Mouse (Mus musculus) inflammation-experienced regulatory T-cells, adult 6 months (primary cell): ENCODE measurements around the gene Nck2. TPM values are rescaled to one million over a fixed set of nuclear protein-coding genes. Genes with fewer than 3 reads are reported as not detected.

ENCODE experiments used
- ATAC-seq: one replicate; pipeline ENCODE4 v1.8.0; 2017
- polyA plus RNA-seq, 3 experiments: library from polyadenylated mRNA; unstranded; fragments of 100-300 nt; shearing (Covaris generic); gene quantifications; one replicate each; pipeline ENCODE4 v1.2.1; 2017

Gene Nck2
- polyA plus RNA-seq, 3 experiments from 2014 or later = 14.9 to 24.1 (median 18.7) TPM

DNA sequence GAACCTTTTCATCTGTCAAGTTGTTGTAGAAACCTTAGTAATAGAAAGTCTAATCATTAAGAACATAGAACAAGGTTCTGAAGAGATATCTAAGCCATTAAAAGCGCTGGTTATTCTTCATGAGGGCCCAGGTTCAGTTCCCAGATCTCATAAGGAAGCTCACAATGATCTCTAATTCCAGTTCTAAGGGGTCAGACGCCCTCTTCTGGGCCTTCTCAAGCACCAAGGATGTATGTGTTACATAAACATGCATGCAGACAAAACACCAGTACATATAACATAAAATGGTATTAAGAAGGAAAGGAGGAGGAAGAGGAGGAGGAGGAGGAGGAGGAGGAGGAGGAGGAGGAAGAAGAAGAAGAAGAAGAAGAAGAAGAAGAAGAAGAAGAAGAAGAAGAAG is 145.5 kb downstream of the Nck2 start:
- ATAC-seq = no peak

DNA sequence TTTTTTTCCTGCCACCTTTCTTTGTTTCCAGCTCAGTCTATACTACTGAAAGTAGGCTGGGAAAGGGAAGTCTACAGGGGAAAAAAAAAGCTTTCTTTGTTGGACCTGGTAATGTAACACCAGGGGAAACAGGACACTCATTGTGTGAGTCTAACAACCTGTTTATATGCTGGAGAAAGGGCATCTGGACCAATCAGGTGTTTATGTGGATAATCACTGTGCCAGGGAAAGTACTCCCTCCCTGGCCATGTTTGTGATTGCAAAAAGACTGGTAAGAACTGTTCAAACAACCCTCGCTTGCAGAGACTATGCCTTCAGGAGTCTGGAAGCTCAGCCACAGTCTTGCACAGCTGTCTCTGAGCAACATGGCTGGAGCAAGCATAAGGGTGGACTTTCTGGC is 146.3 kb downstream of the Nck2 start:
- no peak for ATAC-seq

DNA sequence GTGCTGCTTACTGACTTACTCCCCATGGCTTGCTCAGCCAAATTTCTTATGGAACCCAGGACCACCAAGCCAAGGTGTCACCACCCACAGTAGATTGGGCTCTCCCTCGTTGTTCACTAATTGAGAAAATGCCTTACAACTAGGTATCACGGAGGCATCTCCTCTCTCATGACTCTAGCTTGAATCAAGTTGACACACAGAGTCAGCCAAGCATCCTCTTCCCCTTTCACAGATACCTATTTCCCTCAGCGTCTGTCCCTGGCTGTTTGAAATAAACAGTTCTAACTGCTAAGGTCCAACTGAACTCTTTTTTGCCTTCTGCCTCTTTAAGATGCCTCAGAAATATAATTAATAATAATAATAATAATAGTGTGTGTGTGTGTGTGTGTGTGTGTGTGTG is 148.7 kb downstream of the Nck2 start:
- no peak for ATAC-seq

DNA sequence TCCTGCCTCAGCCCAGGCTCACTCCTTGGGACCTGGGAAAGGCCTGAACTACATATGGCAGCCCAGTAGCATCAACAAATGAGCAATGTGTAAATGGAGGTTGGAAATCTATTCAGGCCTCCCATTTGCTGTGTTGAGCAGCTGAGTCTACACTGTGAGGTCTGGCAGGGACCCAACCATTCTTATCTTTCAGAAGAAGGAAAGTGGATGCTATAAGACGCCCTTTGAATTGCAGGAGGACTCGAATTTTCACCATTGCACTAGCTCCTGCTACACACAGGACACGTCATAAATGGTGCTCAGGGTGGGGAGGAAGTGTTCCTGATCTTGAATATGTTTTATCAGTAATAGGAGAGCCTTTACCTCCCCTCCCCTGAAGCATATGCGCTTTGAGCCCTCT is 150.4 kb downstream of the Nck2 start:
- ATAC-seq = no peak

DNA sequence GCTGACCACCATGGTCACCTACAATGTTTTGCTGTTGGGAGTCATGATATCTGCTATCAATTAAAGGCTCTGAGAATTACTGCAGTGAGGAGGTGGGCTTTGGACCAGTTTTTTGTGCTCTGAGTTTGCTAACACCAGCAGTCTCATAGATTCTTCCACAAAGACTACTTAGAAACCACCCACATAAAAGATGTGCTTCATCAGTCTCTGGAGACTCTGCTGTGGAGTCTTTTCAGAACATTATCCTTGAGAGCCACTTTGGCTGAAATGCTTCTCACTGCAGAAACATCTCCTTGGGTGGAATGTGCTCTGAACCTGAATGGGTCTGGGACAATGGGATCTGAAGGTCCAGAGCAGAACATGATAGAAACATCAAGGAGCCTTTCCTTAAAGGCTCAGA is 153.4 kb downstream of the Nck2 start:
- no peak for ATAC-seq

DNA sequence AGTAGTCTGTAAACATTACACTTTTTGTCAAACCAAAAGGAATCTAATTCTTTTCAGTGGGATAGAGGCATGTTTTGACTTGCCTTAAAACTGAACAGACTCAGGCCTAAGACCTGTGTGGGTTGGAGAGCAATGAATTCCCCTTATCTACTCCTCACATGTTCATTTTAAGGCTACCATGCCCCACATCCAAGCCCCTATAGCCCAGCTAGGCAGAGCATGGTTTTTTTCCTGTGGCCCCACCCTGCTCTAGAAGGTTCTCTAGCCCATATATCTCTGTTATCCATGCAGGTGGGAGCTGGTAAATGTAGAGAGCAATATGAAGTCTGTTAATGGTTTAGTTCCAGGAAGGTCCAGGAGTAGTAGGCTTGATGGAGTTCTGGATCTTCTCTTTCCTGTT is 155.1 kb downstream of the Nck2 start:
- no peak for ATAC-seq

DNA sequence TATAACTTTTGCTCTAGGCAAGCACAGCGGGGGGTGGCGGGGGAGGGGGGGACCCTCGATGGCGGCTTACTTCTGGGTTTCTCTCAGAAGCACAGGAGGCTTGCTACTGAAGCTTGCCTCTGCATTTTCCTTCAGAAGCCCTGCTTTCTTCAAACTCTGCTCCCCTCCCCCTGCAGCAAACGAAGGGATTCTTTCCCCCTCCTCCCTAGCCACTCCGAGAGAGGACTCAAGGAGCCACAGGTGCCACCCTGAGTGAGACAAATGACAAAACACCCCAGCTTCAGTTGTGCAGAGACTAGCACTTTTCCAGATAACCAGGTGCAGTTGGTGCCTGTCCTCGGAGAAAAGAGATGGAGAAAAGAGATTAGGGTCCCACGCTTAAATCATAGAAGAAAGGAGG is 156.7 kb downstream of the Nck2 start:
- ATAC-seq = no peak

DNA sequence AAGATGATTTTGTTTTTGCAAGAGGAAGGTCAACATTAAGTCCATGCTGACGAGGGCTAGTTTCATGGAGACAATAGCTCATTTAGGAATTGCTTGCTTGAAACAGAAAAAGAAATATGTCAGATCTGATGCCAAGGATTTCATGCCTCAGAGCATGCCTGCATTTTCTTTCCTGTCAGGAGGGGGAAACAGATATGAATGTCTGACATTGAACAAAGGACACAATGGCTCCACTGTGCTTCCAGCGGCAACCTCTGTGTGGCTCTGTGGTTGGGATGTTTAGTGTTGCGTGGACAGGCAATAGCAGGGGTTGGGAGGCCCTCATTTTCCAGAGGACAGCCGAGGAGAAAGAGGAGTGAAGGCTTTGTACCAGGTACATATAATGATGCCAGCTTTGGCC is 171.6 kb downstream of the Nck2 start:
- ATAC-seq = no peak

Other genes with a start within 250 kb of the Nck2 start
- 1 to 10 TPM; 1.5 to 5.8 (median 2.8) TPM for gene Fhl2, start 247.6 kb upstream of the Nck2 start, polyA plus RNA-seq